Mouse (Mus musculus) CH12.LX (cell line): ENCODE data around the gene Phf3.

ENCODE experiments used
- CTCF ChIP-seq, 2 experiments: IDR thresholded peaks in 1 of 2; conservative IDR thresholded peaks in 1 of 2; 2 replicates each; pipeline ENCODE4 v1.5.1; 2011 to 2012; ENCODE audit warnings: low read depth in 2 of 2, low read length in 2 of 2, improper control_type of control experiment in 1 of 2, inconsistent platforms in 1 of 2, mild to moderate bottlenecking in 1 of 2, moderate library complexity in 1 of 2
- EP300 ChIP-seq: IDR thresholded peaks from 2 replicates; pipeline ENCODE4 v1.6.1; 2011; ENCODE audit warnings: low read length, improper control_type of control experiment
- ETS1 ChIP-seq: conservative IDR thresholded peaks from 2 replicates; pipeline ENCODE4 v1.6.1; 2012; ENCODE audit warnings: low read depth, mild to moderate bottlenecking, inconsistent platforms, low read length, improper control_type of control experiment, moderate library complexity
- GABPA ChIP-seq: IDR thresholded peaks from 2 replicates; pipeline ENCODE4 v1.6.1; 2012; ENCODE audit warnings: low read depth, low read length, improper control_type of control experiment, inconsistent platforms; ENCODE audit not compliant: insufficient replicate concordance
- HCFC1 ChIP-seq: IDR thresholded peaks from 2 replicates; pipeline ENCODE4 v1.6.1; 2012; ENCODE audit warnings: low read depth, mild to moderate bottlenecking, inconsistent platforms, low read length, improper control_type of control experiment
- JUND ChIP-seq: conservative IDR thresholded peaks from 2 replicates; pipeline ENCODE4 v1.6.1; 2011; ENCODE audit warnings: low read depth, low read length, improper control_type of control experiment
- MAFK ChIP-seq: IDR thresholded peaks from 2 replicates; pipeline ENCODE4 v1.6.1; 2011; ENCODE audit warnings: low read length, improper control_type of control experiment; ENCODE audit not compliant: insufficient replicate concordance
- POLR2A ChIP-seq: IDR thresholded peaks from 2 replicates; pipeline ENCODE4 v1.6.1; 2011; ENCODE audit warnings: low read depth, mild to moderate bottlenecking, improper control_type of control experiment, low read length
- POLR2AphosphoS2 ChIP-seq: IDR thresholded peaks from 2 replicates; pipeline ENCODE4 v1.6.1; 2011; ENCODE audit warnings: low read depth, low read length, improper control_type of control experiment

DNA sequence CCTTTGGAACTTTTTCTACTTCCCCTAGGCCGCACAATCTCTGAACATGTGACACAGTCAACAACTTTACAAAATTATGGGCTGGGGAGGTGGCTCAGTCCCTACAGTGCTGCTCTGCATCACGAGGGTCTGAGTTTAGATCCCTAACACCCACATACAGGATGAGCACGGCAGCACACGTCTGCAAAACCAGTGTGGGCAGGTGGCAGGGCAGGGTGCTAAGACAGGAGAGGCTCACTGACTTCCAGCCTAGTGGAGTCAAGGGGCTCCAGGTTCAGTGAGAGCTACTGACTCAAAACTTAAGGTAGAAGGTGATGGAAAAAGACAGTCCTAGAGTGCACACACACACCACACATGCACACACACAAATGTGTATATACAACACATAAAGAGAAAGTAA is 40.9 kb downstream of the Phf3 start:
- TF ChIP-seq POLR2A (no peak), CTCF (conservative IDR thresholded peaks at IDR 0.05 in 1 of 2, IDR thresholded peaks at IDR 0.05 in 1 of 2; ENCODE audit: low read depth in 2 of 2, low read length in 2 of 2) (no peak), EP300 (no peak), HCFC1 (no peak), POLR2AphosphoS2 (no peak), MAFK (no peak), GABPA (no peak), JUND (no peak), ETS1 (no peak)
